Mouse (Mus musculus) MEL (cell line): ENCODE results near the gene Mospd3.

ENCODE experiments used
- CTCF ChIP-seq, 3 experiments: IDR thresholded peaks in 2 of 3; conservative IDR thresholded peaks in 1 of 3; 2 replicates each; pipeline ENCODE4 v1.5.1; 2011 to 2012; ENCODE audit warnings: low read length in 3 of 3, low read depth in 2 of 3, mild to moderate bottlenecking in 2 of 3, improper control_type of control experiment in 1 of 3, inconsistent platforms in 1 of 3, mixed read lengths in 1 of 3, moderate library complexity in 1 of 3; ENCODE audit not compliant: control insufficient read depth in 1 of 3, insufficient read depth in 1 of 3, poor library complexity in 1 of 3, severe bottlenecking in 1 of 3
- EP300 ChIP-seq, 2 experiments: IDR thresholded peaks; 2 replicates each; pipeline ENCODE4 v1.6.1; 2011; ENCODE audit warnings: improper control_type of control experiment in 2 of 2, low read length in 2 of 2, low read depth in 1 of 2, mild to moderate bottlenecking in 1 of 2
- GATA1 ChIP-seq: IDR thresholded peaks from 2 replicates; pipeline ENCODE4 v1.6.1; 2011; ENCODE audit warnings: low read depth, low read length, improper control_type of control experiment
- HCFC1 ChIP-seq: IDR thresholded peaks from 2 replicates; pipeline ENCODE4 v1.6.1; 2012; ENCODE audit warnings: low read depth, mild to moderate bottlenecking, inconsistent platforms, low read length, improper control_type of control experiment, moderate library complexity
- MAFK ChIP-seq: IDR thresholded peaks from 2 replicates; pipeline ENCODE4 v1.6.1; 2011; ENCODE audit warnings: low read depth, mild to moderate bottlenecking, low read length, improper control_type of control experiment, borderline replicate concordance
- RCOR1 ChIP-seq: IDR thresholded peaks from 2 replicates; pipeline ENCODE4 v1.6.1; 2012; ENCODE audit warnings: low read depth, mild to moderate bottlenecking, inconsistent platforms, low read length, improper control_type of control experiment
- UBTF ChIP-seq: IDR thresholded peaks from 2 replicates; pipeline ENCODE4 v1.6.1; 2012; ENCODE audit warnings: low read depth, mild to moderate bottlenecking, inconsistent platforms, low read length, improper control_type of control experiment, moderate library complexity, borderline replicate concordance; ENCODE audit not compliant: insufficient read depth

DNA sequence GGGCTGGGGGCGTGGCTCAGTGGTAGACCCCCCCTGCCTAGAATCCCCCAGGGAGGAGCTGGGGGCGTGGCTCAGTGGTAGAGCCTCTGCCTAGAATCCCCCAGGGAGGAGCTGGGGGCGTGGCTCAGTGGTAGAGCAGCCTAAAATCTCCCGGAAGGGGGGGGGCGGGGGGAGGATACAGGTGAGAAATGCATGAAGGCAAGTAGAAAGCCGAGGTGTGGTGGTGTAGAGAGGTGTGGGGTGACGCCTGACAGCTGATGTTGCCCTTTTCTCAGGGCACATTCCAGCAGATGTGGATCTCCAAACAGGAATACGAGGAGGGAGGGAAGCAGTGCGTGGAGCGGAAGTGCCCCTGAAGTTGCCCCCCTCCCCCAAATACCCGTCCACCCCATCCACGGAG lies 31.8 kb downstream of the Mospd3 start:
- TF ChIP-seq UBTF (no peak), GATA1 (no peak), EP300 (IDR thresholded peaks at IDR 0.05; ENCODE audit: low read depth in 1 of 2, low read length in 2 of 2) (no peak), MAFK (no peak), CTCF (IDR thresholded peaks at IDR 0.05 in 2 of 3, conservative IDR thresholded peaks at IDR 0.05 in 1 of 3; ENCODE audit: control insufficient read depth in 1 of 3, insufficient read depth in 1 of 3, low read depth in 2 of 3, low read length in 3 of 3, poor library complexity in 1 of 3, severe bottlenecking in 1 of 3) (no peak), RCOR1 (no peak), HCFC1 (no peak)
